Mouse (Mus musculus) heart, postnatal 0 days (tissue): Measurements from ENCODE around the gene Phf10.
"Not testable (repeated sequence)": the region's sequence is repeated elsewhere in the genome, so short reads cannot be mapped to it uniquely, and the experiment has no call there.

Experiments
- CTCF ChIP-seq: IDR thresholded peaks from 2 replicates; pipeline ENCODE4 v1.5.1; 2016; ENCODE audit warnings: antibody characterized with exemption, control low read depth, low read depth
- EP300 ChIP-seq: IDR thresholded peaks from 2 replicates; pipeline ENCODE4 v1.6.1; 2016; ENCODE audit warnings: antibody characterized with exemption, low read depth

DNA sequence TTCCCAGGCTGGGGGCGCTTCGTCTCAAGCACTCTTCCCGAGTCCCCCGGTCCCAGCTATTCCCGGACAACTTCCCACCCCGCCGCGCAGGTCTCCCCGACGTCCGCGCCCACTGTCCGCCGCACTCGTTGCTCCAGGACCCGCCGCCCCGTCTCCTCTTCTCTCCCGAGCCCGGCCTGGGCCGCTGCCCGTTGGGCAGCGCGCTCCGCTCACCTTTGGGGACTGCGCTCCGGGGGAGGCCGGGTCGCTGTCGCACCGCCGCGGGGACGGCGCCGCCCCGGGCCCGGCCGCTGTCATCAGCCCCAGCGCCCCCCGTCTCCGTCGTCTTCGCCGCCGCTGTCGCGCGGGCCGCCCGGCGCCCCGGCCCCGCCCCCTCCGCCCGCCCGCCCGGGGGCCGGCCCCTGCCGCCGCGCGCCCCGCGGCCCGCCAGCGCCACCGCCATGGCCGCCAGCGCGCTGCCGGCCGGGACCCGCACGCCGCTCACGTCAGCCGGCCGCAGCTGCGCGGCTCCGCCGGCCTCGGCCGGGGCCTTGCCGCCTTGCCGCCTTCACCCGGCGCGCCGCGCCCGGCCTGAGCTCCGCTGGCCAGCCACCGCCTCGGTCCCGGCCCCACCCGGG lies 31.6 kb upstream of the Phf10 start:
- TF ChIP-seq CTCF, EP300: not testable (repeated sequence)
